Comparison of ENCODE assay signal across 27 mouse cellular contexts in genomic region chr2:164352697-164353096, GRCm38 (mm10). TPM values are rescaled to one million over a fixed set of nuclear protein-coding genes. Genes with fewer than 3 reads are reported as not detected.
DNase-seq lines count a peak whose midpoint lies in the region; ATAC-seq lines count a peak whose summit lies in the region.
"Had no signal": no experiment of that assay in that cellular context is flagged by ENCODE, and none has a peak within 500 bp of the region (broad histone marks: within the 10 kb centered on the region; RNA-seq: fewer than 3 reads in every experiment).

No protein-coding gene starts in this region.

- no peaks in the 10 kb centered on the region for H3K4me1 ChIP-seq in heart, embryonic 16.5 days (ENCODE audit: control insufficient read depth, insufficient read depth, low read length)
- no peaks in the 10 kb centered on the region for H3K4me1 ChIP-seq in heart, embryonic 12.5 days (replicated peaks)
- H3K4me1 ChIP-seq: embryonic facial prominence, embryonic 13.5 days; embryonic facial prominence, embryonic 15.5 days; forebrain, embryonic 10.5 days; forebrain, embryonic 12.5 days had no signal

- no peaks in the 10 kb centered on the region; the same call in 1 of the 2 replicates for H3K27me3 ChIP-seq in heart, embryonic 16.5 days (ENCODE audit: control insufficient read depth, insufficient read depth, low read length)
- peaks cover 14% of the 10 kb centered on the region for H3K27me3 ChIP-seq in heart, embryonic 12.5 days (replicated peaks)
- H3K27me3 ChIP-seq: embryonic facial prominence, embryonic 13.5 days; forebrain, embryonic 12.5 days had no signal

- no peak overlapping the region for H3K4me3 ChIP-seq in heart, embryonic 16.5 days (ENCODE audit: low read length)
- no peak overlapping the region for H3K4me3 ChIP-seq in heart, embryonic 12.5 days
- H3K4me3 ChIP-seq: embryonic facial prominence, embryonic 13.5 days; embryonic facial prominence, embryonic 15.5 days; erythroblast, embryonic 14.5 days; forebrain, embryonic 10.5 days; forebrain, embryonic 12.5 days had no signal

- no peak overlapping the region for H3K27ac ChIP-seq in heart, embryonic 16.5 days (ENCODE audit: low read length)
- no peak overlapping the region for H3K27ac ChIP-seq in heart, embryonic 12.5 days (ENCODE audit: poor library complexity, severe bottlenecking)
- H3K27ac ChIP-seq: embryonic facial prominence, embryonic 13.5 days; embryonic facial prominence, embryonic 15.5 days; forebrain, embryonic 10.5 days; forebrain, embryonic 12.5 days had no signal

- no peaks in the 10 kb centered on the region for H3K36me3 ChIP-seq in heart, embryonic 16.5 days (ENCODE audit: control insufficient read depth, insufficient read depth)
- no peaks in the 10 kb centered on the region for H3K36me3 ChIP-seq in heart, embryonic 12.5 days
- H3K36me3 ChIP-seq: embryonic facial prominence, embryonic 13.5 days; embryonic facial prominence, embryonic 15.5 days; forebrain, embryonic 10.5 days; forebrain, embryonic 12.5 days had no signal

- DNase-seq in naive thymus-derived CD4-positive, alpha-beta T cell, adult 2 months (ENCODE audit: low read depth) = peak; percentile 16
- DNase-seq in c-Kit-positive CD71-positive TER-119-positive erythroid progenitor cells, embryonic 14.5 days (ENCODE audit: low spot score) = no peak
- DNase-seq: adrenal gland, adult 2 months; adrenal gland, postnatal 10 days; adrenal gland, postnatal 25 days; cerebellum, adult 11-12 months; cerebellum, adult 2 months; cerebellum, adult 9-10 months; cerebellum, postnatal 10 days; cerebellum, postnatal 25 days; embryo, embryonic 11 days had no signal

- peak; percentile 67 for ATAC-seq in heart, embryonic 16.5 days (replicated peaks; ENCODE audit: extremely low read depth, insufficient read depth, low FRiP score)
- no peak for ATAC-seq in heart, embryonic 12.5 days (ENCODE audit: insufficient number of reproducible peaks, low FRiP score)
- ATAC-seq in common myeloid progenitor, adult 5-6 weeks (replicated peaks; ENCODE audit: low read depth, poor library complexity, severe bottlenecking) = 0 out of 2 replicates have a peak, but pooled peaks have one; percentile 9
- ATAC-seq: forebrain, embryonic 14.5 days; forebrain, embryonic 16.5 days had no signal

- no peak overlapping the region for H3K4me2 ChIP-seq in heart, embryonic 16.5 days (ENCODE audit: low read depth, low read length)
- H3K4me2 ChIP-seq in heart, embryonic 12.5 days = no peak overlapping the region
- H3K4me2 ChIP-seq: embryonic facial prominence, embryonic 13.5 days; embryonic facial prominence, embryonic 15.5 days; forebrain, embryonic 12.5 days had no signal

- WGBS in heart, embryonic 16.5 days = 63% methylated on average over 3 of the region's 3 CpGs
- WGBS in heart, embryonic 12.5 days = 60% methylated on average over 3 of the region's 3 CpGs

- H3K9me3 ChIP-seq in heart, embryonic 16.5 days (replicated peaks; ENCODE audit: control insufficient read depth, low read length) = no peaks in the 10 kb centered on the region; the same call in 1 of the 2 replicates
- H3K9me3 ChIP-seq in heart, embryonic 12.5 days (replicated peaks) = no peaks in the 10 kb centered on the region
- H3K9me3 ChIP-seq: embryonic facial prominence, embryonic 13.5 days; embryonic facial prominence, embryonic 15.5 days; forebrain, embryonic 10.5 days; forebrain, embryonic 12.5 days had no signal

- H3K9ac ChIP-seq in heart, embryonic 16.5 days (ENCODE audit: low read length) = no peak overlapping the region
- no peak overlapping the region for H3K9ac ChIP-seq in heart, embryonic 12.5 days
- H3K9ac ChIP-seq: embryonic facial prominence, embryonic 13.5 days; embryonic facial prominence, embryonic 15.5 days; forebrain, embryonic 12.5 days had no signal

RNA-seq across cellular contexts. Expression of gene Svs5, which starts 20.2 kb away (rescaled TPM):
- polyA plus RNA-seq in heart, embryonic 16.5 days (2015; fragmentation: Nextera tagmentation; extraction: Ambion mirVana) = not detected in 2 replicates
- not detected in 2 replicates for polyA plus RNA-seq in heart, embryonic 12.5 days (2016; fragmentation: Nextera tagmentation; extraction: Ambion mirVana)
- total RNA-seq in common myeloid progenitor, adult 5-6 weeks (2017) = not detected in 2 replicates
- total RNA-seq: ES-E14, MEL had no signal
- polyA plus RNA-seq: adrenal gland, adult 2 months; brain, embryonic 14.5 days; C2C12; embryonic facial prominence, embryonic 11.5 days; embryonic facial prominence, embryonic 13.5 days; embryonic facial prominence, embryonic 15.5 days; erythroblast, embryonic 14.5 days; forebrain, embryonic 10.5 days; forebrain, embryonic 12.5 days; forebrain, embryonic 14.5 days; forebrain, embryonic 16.5 days had no signal

RNA-seq across cellular contexts. Expression of gene Svs6, which starts 36.1 kb away (rescaled TPM):
- polyA plus RNA-seq in heart, embryonic 16.5 days (2015; fragmentation: Nextera tagmentation; extraction: Ambion mirVana) = not detected in 2 replicates
- not detected in 2 replicates for polyA plus RNA-seq in heart, embryonic 12.5 days (2016; fragmentation: Nextera tagmentation; extraction: Ambion mirVana)
- not detected in 2 replicates for total RNA-seq in common myeloid progenitor, adult 5-6 weeks (2017)
- total RNA-seq: adrenal gland, adult 2 months; adrenal gland, postnatal 10 days; adrenal gland, postnatal 25 days; adrenal gland, postnatal 4 days; ES-E14; MEL had no signal
- polyA plus RNA-seq: adrenal gland, adult 2 months; brain, embryonic 14.5 days; C2C12; cerebellum, adult 2 months; embryonic facial prominence, embryonic 11.5 days; embryonic facial prominence, embryonic 13.5 days; embryonic facial prominence, embryonic 15.5 days; erythroblast, embryonic 14.5 days; forebrain, embryonic 10.5 days; forebrain, embryonic 12.5 days; forebrain, embryonic 14.5 days; forebrain, embryonic 16.5 days had no signal

RNA-seq across cellular contexts. Expression of gene Slpi, which starts 36.2 kb away (rescaled TPM):
- polyA plus RNA-seq in heart, embryonic 16.5 days (2015; fragmentation: Nextera tagmentation; extraction: Ambion mirVana) = 0.60 and 1.4 TPM in 2 replicates
- polyA plus RNA-seq in heart, embryonic 12.5 days (2016; fragmentation: Nextera tagmentation; extraction: Ambion mirVana) = 0.44 and 1.2 TPM in 2 replicates
- total RNA-seq in common myeloid progenitor, adult 5-6 weeks (2017) = 10.1 and 10.4 TPM in 2 replicates
- total RNA-seq: ES-E14, MEL had no signal
- polyA plus RNA-seq: erythroblast, embryonic 14.5 days; forebrain, embryonic 14.5 days; forebrain, embryonic 16.5 days had no signal

RNA-seq across cellular contexts. Expression of gene Rbpjl, which starts 50.2 kb away (rescaled TPM):
- 0.49 and 1.7 TPM in 2 replicates for polyA plus RNA-seq in heart, embryonic 16.5 days (2015; fragmentation: Nextera tagmentation; extraction: Ambion mirVana)
- polyA plus RNA-seq in heart, embryonic 12.5 days (2016; fragmentation: Nextera tagmentation; extraction: Ambion mirVana) = 0.19 and 0.28 TPM in 2 replicates
- total RNA-seq in common myeloid progenitor, adult 5-6 weeks (2017) = not detected in 2 replicates
- total RNA-seq: adrenal gland, adult 2 months; adrenal gland, postnatal 25 days; MEL had no signal
- polyA plus RNA-seq: adrenal gland, adult 2 months; embryonic facial prominence, embryonic 11.5 days; erythroblast, embryonic 14.5 days; forebrain, embryonic 10.5 days; forebrain, embryonic 14.5 days had no signal

RNA-seq across cellular contexts. Expression of gene Matn4, which starts 52.3 kb away (rescaled TPM):
- polyA plus RNA-seq in heart, embryonic 16.5 days (2015; fragmentation: Nextera tagmentation; extraction: Ambion mirVana) = 7.2 and 8.9 TPM in 2 replicates
- 6.2 and 6.4 TPM in 2 replicates for polyA plus RNA-seq in heart, embryonic 12.5 days (2016; fragmentation: Nextera tagmentation; extraction: Ambion mirVana)
- total RNA-seq in common myeloid progenitor, adult 5-6 weeks (2017) = not detected in 2 replicates
- total RNA-seq: MEL had no signal
- polyA plus RNA-seq: erythroblast, embryonic 14.5 days; forebrain, embryonic 10.5 days had no signal
